Mouse (Mus musculus): Measurements from ENCODE around the gene Dpyd. TPM values are rescaled to one million over a fixed set of nuclear protein-coding genes. Genes with fewer than 3 reads are reported as not detected.

The Dpyd gene
- polyA plus RNA-seq, 2 experiments, result 1.6 to 2.4 TPM

- H3K9me3 ChIP-seq (ENCODE audit: control insufficient read depth, low read length), result no peaks in the 10 kb centered on the region
- H3K4me3 ChIP-seq (ENCODE audit: insufficient read depth in 1 of 2, low read depth in 2 of 2, low read length in 2 of 2), result no peak overlapping the region
- no peak overlapping the region for H3K9ac ChIP-seq (replicated peaks)
- 31% methylated on average over 2 of the region's 2 CpGs for WGBS (ENCODE audit: insufficient replicate concordance)
- no peaks in the 10 kb centered on the region for H3K27me3 ChIP-seq (ENCODE audit: control insufficient read depth, insufficient read depth, low read length)
- H3K27ac ChIP-seq, result no peak overlapping the region
- no peak for ATAC-seq (ENCODE audit: insufficient read depth)
- H3K4me1 ChIP-seq (replicated peaks; ENCODE audit: control insufficient read depth in 2 of 2, insufficient read depth in 2 of 2, low read length in 1 of 2), result no peaks in the 10 kb centered on the region
- TF ChIP-seq EP300 (IDR thresholded peaks at IDR 0.05; ENCODE audit: low read depth) (no peak), CTCF (IDR thresholded peaks at IDR 0.05; ENCODE audit: low read depth) (no peak)
- H3K36me3 ChIP-seq (replicated peaks; ENCODE audit: control insufficient read depth, insufficient read depth, low read depth), result no peaks in the 10 kb centered on the region
- H3K4me2 ChIP-seq (ENCODE audit: low read depth), result no peak overlapping the region
- DNase-seq (ENCODE audit: low read depth in 3 of 3, low spot score in 3 of 3), result no peak
Measured at GRCm38 (mm10) chr3:119126003-119126402, 564.1 kb downstream of the Dpyd start.

- H3K9ac ChIP-seq (replicated peaks), result no peak overlapping the region
- H3K36me3 ChIP-seq (replicated peaks; ENCODE audit: control insufficient read depth, insufficient read depth, low read depth), result no peaks in the 10 kb centered on the region
- H3K9me3 ChIP-seq (ENCODE audit: control insufficient read depth, low read length), result no peaks in the 10 kb centered on the region
- TF ChIP-seq EP300 (IDR thresholded peaks at IDR 0.05; ENCODE audit: low read depth) (no peak), CTCF (IDR thresholded peaks at IDR 0.05; ENCODE audit: low read depth) (no peak)
- no peaks in the 10 kb centered on the region for H3K27me3 ChIP-seq (ENCODE audit: control insufficient read depth, insufficient read depth, low read length)
- H3K4me2 ChIP-seq (ENCODE audit: low read depth), result no peak overlapping the region
- H3K4me1 ChIP-seq (replicated peaks; ENCODE audit: control insufficient read depth in 2 of 2, insufficient read depth in 2 of 2, low read length in 1 of 2), result no peaks in the 10 kb centered on the region
- ATAC-seq (ENCODE audit: insufficient read depth) (no peak), DNase-seq (ENCODE audit: low read depth in 3 of 3, low spot score in 3 of 3) (no peak)
- no peak overlapping the region for H3K4me3 ChIP-seq (ENCODE audit: insufficient read depth in 1 of 2, low read depth in 2 of 2, low read length in 2 of 2)
- H3K27ac ChIP-seq, result no peak overlapping the region
- WGBS (ENCODE audit: insufficient replicate concordance), result 44% methylated on average over 1 of the region's 1 CpGs
Measured at GRCm38 (mm10) chr3:119128076-119128475, 566.1 kb downstream of the Dpyd start.

GRCm38 (mm10) chr3:119143034-119143433, 581.1 kb downstream of the Dpyd start:
- Histone ChIP-seq H3K9me3 (ENCODE audit: control insufficient read depth, low read length) (no peaks in the 10 kb centered on the region), H3K27ac (no peak overlapping the region), H3K27me3 (ENCODE audit: control insufficient read depth, insufficient read depth, low read length) (no peaks in the 10 kb centered on the region), H3K36me3 (replicated peaks; ENCODE audit: control insufficient read depth, insufficient read depth, low read depth) (no peaks in the 10 kb centered on the region), H3K9ac (replicated peaks) (no peak overlapping the region), H3K4me1 (replicated peaks; ENCODE audit: control insufficient read depth in 2 of 2, insufficient read depth in 2 of 2, low read length in 1 of 2) (no peaks in the 10 kb centered on the region), H3K4me2 (ENCODE audit: low read depth) (no peak overlapping the region), H3K4me3 (ENCODE audit: insufficient read depth in 1 of 2, low read depth in 2 of 2, low read length in 2 of 2) (no peak overlapping the region)
- WGBS (ENCODE audit: insufficient replicate concordance), result 59% methylated on average over 5 of the region's 5 CpGs
- ATAC-seq (ENCODE audit: insufficient read depth), result no peak
- no peak for DNase-seq (ENCODE audit: low read depth in 3 of 3, low spot score in 3 of 3)
- TF ChIP-seq CTCF (IDR thresholded peaks at IDR 0.05; ENCODE audit: low read depth), result no peak
- no peak for TF ChIP-seq EP300 (IDR thresholded peaks at IDR 0.05; ENCODE audit: low read depth)

GRCm38 (mm10) chr3:119144788-119145187, 582.9 kb downstream of the Dpyd start:
- no peaks in the 10 kb centered on the region for H3K4me1 ChIP-seq (replicated peaks; ENCODE audit: control insufficient read depth in 2 of 2, insufficient read depth in 2 of 2, low read length in 1 of 2)
- DNase-seq (ENCODE audit: low read depth in 3 of 3, low spot score in 3 of 3) (no peak), ATAC-seq (ENCODE audit: insufficient read depth) (no peak)
- H3K4me2 ChIP-seq (ENCODE audit: low read depth), result no peak overlapping the region
- H3K27me3 ChIP-seq (ENCODE audit: control insufficient read depth, insufficient read depth, low read length), result no peaks in the 10 kb centered on the region
- no peaks in the 10 kb centered on the region for H3K9me3 ChIP-seq (ENCODE audit: control insufficient read depth, low read length)
- H3K27ac ChIP-seq, result no peak overlapping the region
- H3K4me3 ChIP-seq (ENCODE audit: insufficient read depth in 1 of 2, low read depth in 2 of 2, low read length in 2 of 2), result no peak overlapping the region
- no peaks in the 10 kb centered on the region for H3K36me3 ChIP-seq (replicated peaks; ENCODE audit: control insufficient read depth, insufficient read depth, low read depth)
- H3K9ac ChIP-seq (replicated peaks), result no peak overlapping the region
- no peak for TF ChIP-seq EP300 (IDR thresholded peaks at IDR 0.05; ENCODE audit: low read depth)
- 67% methylated on average over 1 of the region's 1 CpGs for WGBS (ENCODE audit: insufficient replicate concordance)

- H3K4me2 ChIP-seq (ENCODE audit: low read depth), result no peak overlapping the region
- TF ChIP-seq CTCF (IDR thresholded peaks at IDR 0.05; ENCODE audit: low read depth) (no peak), EP300 (IDR thresholded peaks at IDR 0.05; ENCODE audit: low read depth) (no peak)
- DNase-seq (ENCODE audit: low read depth in 3 of 3, low spot score in 3 of 3), result no peak
- H3K9me3 ChIP-seq (ENCODE audit: control insufficient read depth, low read length), result no peaks in the 10 kb centered on the region
- no peak overlapping the region for H3K27ac ChIP-seq
- H3K27me3 ChIP-seq (ENCODE audit: control insufficient read depth, insufficient read depth, low read length), result no peaks in the 10 kb centered on the region
- no peak overlapping the region for H3K4me3 ChIP-seq (ENCODE audit: insufficient read depth in 1 of 2, low read depth in 2 of 2, low read length in 2 of 2)
- ATAC-seq (ENCODE audit: insufficient read depth), result no peak
- 42% methylated on average over 17 of the region's 17 CpGs for WGBS (ENCODE audit: insufficient replicate concordance)
- H3K9ac ChIP-seq (replicated peaks), result no peak overlapping the region
- H3K36me3 ChIP-seq (replicated peaks; ENCODE audit: control insufficient read depth, insufficient read depth, low read depth), result no peaks in the 10 kb centered on the region
- no peaks in the 10 kb centered on the region for H3K4me1 ChIP-seq (replicated peaks; ENCODE audit: control insufficient read depth in 2 of 2, insufficient read depth in 2 of 2, low read length in 1 of 2)
Measured at GRCm38 (mm10) chr3:119154604-119155444, 592.9 kb downstream of the Dpyd start.
